Mouse (Mus musculus) adrenal gland (tissue): ENCODE measurements around the gene Olfr608.
"Not testable (repeated sequence)": the region's sequence is repeated elsewhere in the genome, so short reads cannot be mapped to it uniquely, and the experiment has no call there.

Experiments used
- intact Hi-C: fragments of 180-260 bp; cut with DNase I; formaldehyde crosslinking; loops from one replicate; pipeline ENCODE4 v1.15.1; 2025
- long read RNA-seq, 2 experiments: library from polyadenylated mRNA; unstranded; transcript quantifications; one replicate each; pipeline ENCODE4 v2.0.0; 2020; ENCODE audit warnings: borderline replicate concordance in 1 of 2; ENCODE audit not compliant: insufficient replicate concordance in 1 of 2

The Olfr608 gene
- long read RNA-seq, experiment 1: 0 reads
- long read RNA-seq, experiment 2: 0 reads

- intact Hi-C loops: no loop called here
Measured at GRCm38 (mm10) chr7:103469577-103469976, at the start of gene Olfr608. Gene Olfr608 (plus strand): TSS chr7:103469877.

GRCm38 (mm10) chr7:103445339-103445738 is 24.3 kb upstream of the Olfr608 start, which contains the start of gene Olfr605:
Gene Olfr605 (minus strand): TSS chr7:103445439.
- intact Hi-C loops: no loop called here

- intact Hi-C loops: no loop called here
Measured at GRCm38 (mm10) chr7:103448746-103449145, 20.9 kb upstream of the Olfr608 start, which contains the start of gene Olfr606. Gene Olfr606 (plus strand): TSS chr7:103449046.

- intact Hi-C loops: no loop called here
Measured at GRCm38 (mm10) chr7:103460590-103460989, 9.1 kb upstream of the Olfr608 start.

GRCm38 (mm10) chr7:103477106-103477505 is 7.4 kb downstream of the Olfr608 start:
- intact Hi-C loops: not testable (repeated sequence)

GRCm38 (mm10) chr7:103497962-103498361 is 28.3 kb downstream of the Olfr608 start, which contains the start of gene Olfr609:
Gene Olfr609 (minus strand): TSS chr7:103498062.
- intact Hi-C loops: no loop called here

- intact Hi-C loops: no loop called here
Measured at GRCm38 (mm10) chr7:103512022-103512421, 42.3 kb downstream of the Olfr608 start, which contains the start of gene Olfr610. Gene Olfr610 (minus strand): TSS chr7:103512122.

- intact Hi-C loops: not testable (repeated sequence)
Measured at GRCm38 (mm10) chr7:103520746-103521145, 51.1 kb downstream of the Olfr608 start, which contains the start of gene Olfr611. Gene Olfr611 (minus strand): TSS chr7:103520846.
